Mouse (Mus musculus) olfactory bulb, adult 2 months (tissue): ENCODE results near the gene Lkaaear1. TPM values are rescaled to one million over a fixed set of nuclear protein-coding genes. Genes with fewer than 3 reads are reported as not detected.

Source experiments
- H3K27ac ChIP-seq: fragments of 200-500 bp; 2 replicates; pipeline ENCODE4 v1.5.1; 2012; ENCODE audit warnings: low read depth, low read length; ENCODE audit not compliant: insufficient read depth
- H3K4me1 ChIP-seq: fragments of 200-500 bp; 2 replicates; pipeline ENCODE4 v1.6.1; 2012; ENCODE audit warnings: low read length; ENCODE audit not compliant: control insufficient read depth, insufficient read depth
- H3K4me3 ChIP-seq: fragments of 200-500 bp; 2 replicates; pipeline ENCODE4 v1.5.1; 2012; ENCODE audit warnings: mild to moderate bottlenecking, low read depth, low read length, moderate library complexity; ENCODE audit not compliant: insufficient read depth
- CTCF ChIP-seq: fragments of 200-500 bp; IDR thresholded peaks from 2 replicates; pipeline ENCODE4 v1.5.1; 2012; ENCODE audit warnings: low read depth, mild to moderate bottlenecking, low read length, moderate library complexity; ENCODE audit not compliant: insufficient read depth
- POLR2A ChIP-seq: fragments of 200-500 bp; IDR thresholded peaks from 2 replicates; pipeline ENCODE4 v1.6.1; 2012; ENCODE audit warnings: mild to moderate bottlenecking, low read depth, low read length, moderate library complexity; ENCODE audit not compliant: insufficient read depth
- WGBS: fragments of 180-500 bp; shearing (Covaris S2); methylation state at CpG from one replicate; pipeline ENCODE4 v1.1.7; 2018; 5-methylcytosine and 5-hydroxymethylcytosine counted together
- polyA plus RNA-seq: library from polyadenylated mRNA; stranded (reverse); fragments of >200 nt; gene quantifications from 2 replicates; pipeline ENCODE4 v1.2.4, GENCODE M21; 2012; ENCODE audit warnings: low replicate concordance; ENCODE audit not compliant: missing spikeins, insufficient read depth, insufficient read length

Gene Lkaaear1
- not detected in 2 replicates for polyA plus RNA-seq

GRCm38 (mm10) chr2:181698241-181698640 lies at the start of gene Lkaaear1:
TSS of gene Lkaaear1 (minus strand) at chr2:181698442.
- WGBS = 51% methylated on average over 5 of the region's 5 CpGs
- H3K4me3 ChIP-seq = no peak within 1 kb of the TSS
- H3K4me1 ChIP-seq = peaks cover 1% of the 10 kb centered on the region
- no peak for TF ChIP-seq CTCF
- H3K27ac ChIP-seq = no peak within 1 kb of the TSS

DNA sequence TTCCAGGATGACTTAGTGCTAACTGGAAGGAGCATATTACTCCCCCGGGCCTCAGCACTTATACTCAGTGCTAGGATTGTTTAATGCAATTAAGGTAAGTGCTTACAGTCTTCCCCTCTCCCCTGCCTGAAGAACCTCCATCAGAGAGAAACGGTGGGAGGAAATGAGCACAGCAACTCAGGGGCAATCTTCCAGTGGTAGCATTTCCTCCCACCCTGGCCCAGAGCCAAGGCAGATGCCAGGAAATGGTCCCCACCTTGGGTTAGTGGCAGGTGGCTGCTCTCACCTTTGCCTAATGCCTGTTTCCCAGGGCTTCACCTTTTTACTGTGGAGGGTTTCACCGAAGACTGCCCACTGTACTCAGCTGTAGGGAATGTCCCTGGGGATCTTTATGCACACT lies 31.8 kb upstream of the Lkaaear1 start:
- TF ChIP-seq POLR2A (no peak), CTCF (no peak)
- no peak overlapping the region for H3K4me3 ChIP-seq
- no peaks in the 10 kb centered on the region for H3K4me1 ChIP-seq
- no peak overlapping the region for H3K27ac ChIP-seq
- WGBS = 76% methylated on average over 3 of the region's 3 CpGs

DNA sequence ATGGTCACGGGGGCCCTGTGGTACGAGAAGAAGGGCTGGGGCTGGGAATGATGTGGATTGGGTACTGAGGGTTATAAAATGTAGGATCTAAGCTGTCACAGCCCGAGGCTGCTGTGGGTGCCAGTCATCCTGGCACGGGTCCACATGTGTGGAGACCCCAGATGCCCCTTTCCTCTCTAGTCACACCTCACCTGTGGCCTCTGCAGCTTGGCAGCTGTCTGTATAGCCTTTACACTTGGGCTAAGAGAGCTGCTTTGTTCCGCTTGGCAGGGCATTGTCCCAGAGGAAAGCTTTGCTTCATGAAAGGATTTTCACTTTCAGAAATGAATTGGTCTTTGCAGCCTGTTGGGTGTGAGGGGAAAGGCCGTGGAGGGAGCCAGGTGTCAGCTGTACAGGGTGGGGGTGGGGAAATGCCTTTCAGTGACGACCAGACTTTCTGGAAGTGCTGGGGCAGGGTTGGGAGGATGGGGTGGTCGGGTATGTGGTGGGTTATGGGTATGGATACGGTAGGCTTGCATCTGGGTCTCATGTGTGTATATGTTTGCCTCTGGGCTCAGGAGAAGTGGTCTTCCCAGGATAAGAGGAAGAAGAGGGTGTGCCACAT lies 29.5 kb upstream of the Lkaaear1 start:
- Histone ChIP-seq H3K4me1 (no peaks in the 10 kb centered on the region), H3K4me3 (no peak overlapping the region), H3K27ac (no peak overlapping the region)
- WGBS = 42% methylated on average over 9 of the region's 9 CpGs
- TF ChIP-seq CTCF = no peak
- no peak for TF ChIP-seq POLR2A

DNA sequence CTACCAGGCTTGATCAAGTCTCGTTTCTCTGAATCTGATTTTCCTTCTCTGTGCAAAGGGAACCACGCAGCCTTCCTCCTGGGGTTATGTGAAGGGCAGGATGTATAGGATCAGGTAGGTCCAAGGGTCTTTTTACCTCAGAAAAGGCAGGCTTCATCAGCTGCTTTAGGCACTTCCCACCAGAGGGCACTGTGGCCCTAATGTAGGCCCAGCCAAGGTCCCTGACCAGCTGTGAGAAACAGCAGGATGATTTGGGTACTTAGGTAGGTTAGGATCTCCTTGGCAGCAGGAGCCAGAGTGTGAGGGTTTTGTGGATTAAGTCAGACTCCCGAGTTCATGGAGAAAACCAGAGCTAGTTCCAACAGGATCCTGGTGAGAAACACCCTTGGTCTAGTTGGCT lies 24.0 kb upstream of the Lkaaear1 start:
- no peak overlapping the region for H3K4me3 ChIP-seq
- no peaks in the 10 kb centered on the region for H3K4me1 ChIP-seq
- no peak overlapping the region for H3K27ac ChIP-seq
- WGBS = 23% methylated on average over 3 of the region's 3 CpGs
- TF ChIP-seq POLR2A (no peak), CTCF (peak; percentile 47; the same call in 1 of the 2 replicates)

GRCm38 (mm10) chr2:181721200-181721599 lies 23.0 kb upstream of the Lkaaear1 start:
- H3K4me1 ChIP-seq = no peaks in the 10 kb centered on the region
- TF ChIP-seq CTCF (no peak), POLR2A (no peak)
- H3K4me3 ChIP-seq = no peak overlapping the region
- no peak overlapping the region for H3K27ac ChIP-seq

DNA sequence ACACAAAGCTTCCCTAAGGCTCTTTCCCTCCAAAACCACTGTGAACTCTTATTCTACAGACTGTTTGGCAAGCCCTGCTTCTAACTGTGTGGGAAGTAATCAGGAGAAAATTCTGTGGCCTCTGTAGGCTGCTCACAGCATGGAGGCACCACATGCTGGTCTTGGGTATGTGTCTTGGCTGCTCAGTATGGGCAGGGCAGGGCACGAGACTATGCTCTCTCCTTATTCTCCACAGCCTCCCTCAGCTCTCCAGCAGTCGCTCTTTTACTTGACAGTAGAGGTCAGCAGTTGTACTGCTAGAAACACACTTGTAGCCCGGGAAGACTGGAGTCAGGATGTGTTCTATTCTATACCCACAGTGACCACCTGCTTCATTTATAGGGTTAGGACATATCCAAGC lies 21.8 kb upstream of the Lkaaear1 start:
- WGBS = 26% methylated on average over 3 of the region's 3 CpGs
- TF ChIP-seq CTCF = no peak
- no peak for TF ChIP-seq POLR2A
- Histone ChIP-seq H3K27ac (no peak overlapping the region), H3K4me1 (peaks cover 5% of the 10 kb centered on the region; the same call in 1 of the 2 replicates), H3K4me3 (no peak overlapping the region)

DNA sequence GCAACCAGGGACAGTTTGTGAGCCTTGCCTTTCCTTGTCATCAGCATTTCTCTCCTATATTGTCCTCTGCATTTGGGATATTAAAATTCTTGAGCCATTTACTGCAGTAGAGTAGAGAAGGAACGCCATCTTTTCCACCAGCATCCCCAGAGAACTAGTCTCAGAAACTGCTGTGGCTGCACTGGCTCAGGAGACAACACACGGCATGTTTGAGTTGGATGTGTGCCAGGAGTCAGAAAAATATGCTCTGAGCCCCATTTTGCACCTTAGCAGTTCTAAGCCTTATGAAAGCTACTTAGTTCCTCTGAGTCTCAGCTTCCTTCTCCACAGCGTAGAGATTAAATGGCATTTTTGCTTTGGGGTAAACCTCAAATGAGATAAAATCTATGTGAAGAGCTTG lies 18.7 kb upstream of the Lkaaear1 start:
- Histone ChIP-seq H3K27ac (no peak overlapping the region), H3K4me3 (no peak overlapping the region), H3K4me1 (peaks cover 7% of the 10 kb centered on the region; the same call in 1 of the 2 replicates)
- no peak for TF ChIP-seq CTCF
- TF ChIP-seq POLR2A = no peak
- 41% methylated on average over 3 of the region's 3 CpGs for WGBS

- no peak for TF ChIP-seq POLR2A
- no peak for TF ChIP-seq CTCF
- 32% methylated on average over 3 of the region's 3 CpGs for WGBS
Measured at GRCm38 (mm10) chr2:181715382-181715781, 17.1 kb upstream of the Lkaaear1 start.

GRCm38 (mm10) chr2:181714903-181715326 lies 16.7 kb upstream of the Lkaaear1 start, which contains the start of gene Oprl1:
TSS of gene Oprl1 (plus strand) at chr2:181715016.
- Histone ChIP-seq H3K27ac (peak within 1 kb of the TSS; percentile 49), H3K4me1 (peaks cover 7% of the 10 kb centered on the region; the same call in 1 of the 2 replicates), H3K4me3 (peak within 1 kb of the TSS; percentile 59)
- TF ChIP-seq CTCF = no peak
- no peak for TF ChIP-seq POLR2A
- WGBS = 5% methylated on average over 7 of the region's 7 CpGs

More at GRCm38 (mm10) chr2:181715382-181715781, 17.1 kb upstream of the Lkaaear1 start:
- peaks cover 7% of the 10 kb centered on the region; the same call in 1 of the 2 replicates for H3K4me1 ChIP-seq
- H3K27ac ChIP-seq = peak overlapping the region; percentile 49; the same call in 1 of the 2 replicates
- peak overlapping the region; percentile 59 for H3K4me3 ChIP-seq

GRCm38 (mm10) chr2:181713749-181714148 lies 15.5 kb upstream of the Lkaaear1 start:
- H3K4me1 ChIP-seq = peaks cover 7% of the 10 kb centered on the region; the same call in 1 of the 2 replicates
- H3K4me3 ChIP-seq = no peak overlapping the region
- peak overlapping the region; percentile 20; the same call in 1 of the 2 replicates for H3K27ac ChIP-seq
- 74% methylated on average over 1 of the region's 1 CpGs for WGBS
- TF ChIP-seq CTCF = no peak
- no peak for TF ChIP-seq POLR2A
